ENCODE assay signal across 24 mouse cellular contexts in the genomic region with DNA sequence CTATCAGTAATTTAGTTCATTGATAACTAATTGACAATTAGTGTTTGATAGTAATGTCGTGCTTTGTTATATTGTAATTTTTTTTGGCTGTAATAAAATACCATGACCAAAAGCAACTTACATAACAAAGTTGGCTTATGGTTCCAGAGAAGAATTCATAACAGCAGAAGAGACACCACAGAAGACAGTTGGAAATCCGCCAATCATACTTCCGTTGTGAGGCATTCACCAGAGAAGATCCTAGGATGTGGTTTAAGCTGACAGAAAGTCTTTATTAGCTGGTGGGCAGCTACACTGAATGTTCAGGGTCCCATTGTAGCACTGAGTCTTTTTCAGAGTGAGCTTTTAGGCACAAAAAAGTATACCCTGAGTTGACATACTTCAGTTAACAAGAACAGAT.
DNase-seq lines count a peak whose midpoint lies in the region; ATAC-seq and TF ChIP-seq lines count a peak whose summit lies in the region.
"Had no signal": no experiment of that assay in that cellular context is flagged by ENCODE, and none has a peak within 500 bp of the region (broad histone marks: within the 10 kb centered on the region; RNA-seq: fewer than 3 reads in every experiment).

No protein-coding gene starts in this region.

- TF ChIP-seq CTCF in lung, embryonic 14.5 days (IDR thresholded peaks at IDR 0.05; ENCODE audit: low read depth), result no peak
- TF ChIP-seq CTCF in MEL (IDR thresholded peaks at IDR 0.05 in 2 of 3, conservative IDR thresholded peaks at IDR 0.05 in 1 of 3; ENCODE audit: control insufficient read depth in 1 of 3, insufficient read depth in 1 of 3, low read depth in 2 of 3, low read length in 3 of 3, poor library complexity in 1 of 3, severe bottlenecking in 1 of 3), result no peak

- ATAC-seq in lung, embryonic 14.5 days (ENCODE audit: insufficient read depth), result no peak
- ATAC-seq: CD4-positive, CD25-positive, alpha-beta regulatory T cell, adult 4 months; forebrain, embryonic 14.5 days; inflammation-experienced regulatory T-cells, adult 6 months had no signal

- no peaks in the 10 kb centered on the region for H3K27me3 ChIP-seq in lung, embryonic 14.5 days (ENCODE audit: insufficient read depth, low read length)
- H3K27me3 ChIP-seq in MEL (ENCODE audit: control insufficient read depth in 1 of 2, insufficient read depth in 2 of 2, low read length in 2 of 2), result no peaks in the 10 kb centered on the region; a peak in 1 of 4 replicates
- H3K27me3 ChIP-seq: embryonic facial prominence, embryonic 15.5 days; heart, embryonic 13.5 days; hindbrain, embryonic 15.5 days had no signal

- TF ChIP-seq POLR2A in MEL (IDR thresholded peaks at IDR 0.05; ENCODE audit: control insufficient read depth in 1 of 2, insufficient read depth in 1 of 2, low read depth in 1 of 2, low read length in 2 of 2, poor library complexity in 1 of 2), result no peak

- TF ChIP-seq RAD21 in MEL (IDR thresholded peaks at IDR 0.05; ENCODE audit: low read depth, low read length), result no peak

- DNase-seq in lung, embryonic 14.5 days, result peak; percentile 70
- no peak for DNase-seq in lung, postnatal 36 days
- DNase-seq in 3T3-L1 (ENCODE audit: low read depth, low spot score) (peak; percentile 11), MEL (ENCODE audit: low read depth, low spot score) (peak; percentile 50)
- DNase-seq in brain, adult 2 months (ENCODE audit: low read depth, low spot score), result peak; percentile 7
- no peak for DNase-seq in adrenal gland, postnatal 4 days (ENCODE audit: low spot score in 2 of 2)
- DNase-seq: adrenal gland, postnatal 10 days; B cell, adult 2 months; cerebellum, adult 18-20 months; cerebellum, adult 9-11 months; cerebellum, postnatal 36 days; gastrocnemius, adult 2 months; gastrocnemius, postnatal 25 days; heart, adult 11 months; heart, postnatal 36 days had no signal

- WGBS in lung, embryonic 14.5 days, result 70% methylated on average over 3 of the region's 3 CpGs

- no peak overlapping the region for H3K27ac ChIP-seq in lung, embryonic 14.5 days (ENCODE audit: low read depth)
- H3K27ac ChIP-seq in MEL (ENCODE audit: control insufficient read depth, low read depth, low read length), result no peak overlapping the region
- H3K27ac ChIP-seq: embryonic facial prominence, embryonic 15.5 days; forebrain, embryonic 10.5 days; gastrocnemius, adult 2 months; heart, embryonic 13.5 days; hindbrain, embryonic 15.5 days had no signal

- no peaks in the 10 kb centered on the region for H3K9me3 ChIP-seq in lung, embryonic 14.5 days (ENCODE audit: low read depth, low read length)
- no peaks in the 10 kb centered on the region for H3K9me3 ChIP-seq in MEL (replicated peaks; ENCODE audit: insufficient read depth, low read length)
- H3K9me3 ChIP-seq: embryonic facial prominence, embryonic 15.5 days; forebrain, embryonic 10.5 days; G1E; heart, embryonic 13.5 days; hindbrain, embryonic 15.5 days had no signal

- H3K4me2 ChIP-seq in lung, embryonic 14.5 days, result no peak overlapping the region
- H3K4me2 ChIP-seq: embryonic facial prominence, embryonic 15.5 days; heart, embryonic 13.5 days; hindbrain, embryonic 15.5 days had no signal

- no peak overlapping the region for H3K4me3 ChIP-seq in lung, embryonic 14.5 days (ENCODE audit: low read depth, low read length)
- no peak overlapping the region for H3K4me3 ChIP-seq in MEL (ENCODE audit: control insufficient read depth in 1 of 2, insufficient read depth in 1 of 2, low read depth in 2 of 2, low read length in 2 of 2)
- H3K4me3 ChIP-seq: embryonic facial prominence, embryonic 15.5 days; erythroblast, embryonic 14.5 days; forebrain, embryonic 10.5 days; gastrocnemius, adult 2 months; heart, embryonic 13.5 days; hindbrain, embryonic 15.5 days had no signal

- H3K36me3 ChIP-seq in lung, embryonic 14.5 days (ENCODE audit: insufficient read depth), result no peaks in the 10 kb centered on the region
- no peaks in the 10 kb centered on the region for H3K36me3 ChIP-seq in MEL (ENCODE audit: control insufficient read depth in 1 of 2, insufficient read depth in 2 of 2, low read length in 2 of 2)
- H3K36me3 ChIP-seq: embryonic facial prominence, embryonic 15.5 days; forebrain, embryonic 10.5 days; G1E; heart, embryonic 13.5 days; hindbrain, embryonic 15.5 days had no signal

- H3K9ac ChIP-seq in lung, embryonic 14.5 days, result no peak overlapping the region
- no peak overlapping the region for H3K9ac ChIP-seq in MEL (ENCODE audit: control insufficient read depth, low read depth, low read length, poor library complexity, severe bottlenecking)
- H3K9ac ChIP-seq: embryonic facial prominence, embryonic 15.5 days; heart, embryonic 13.5 days; hindbrain, embryonic 15.5 days had no signal

- TF ChIP-seq EP300 in MEL (IDR thresholded peaks at IDR 0.05; ENCODE audit: low read depth in 1 of 2, low read length in 2 of 2), result no peak

- H3K79me2 ChIP-seq in MEL (ENCODE audit: control insufficient read depth, insufficient read depth, low read length, poor library complexity), result no peaks in the 10 kb centered on the region

- no peaks in the 10 kb centered on the region for H3K4me1 ChIP-seq in lung, embryonic 14.5 days (ENCODE audit: insufficient read depth)
- no peaks in the 10 kb centered on the region for H3K4me1 ChIP-seq in MEL (ENCODE audit: control insufficient read depth in 1 of 2, insufficient read depth in 2 of 2, low read length in 2 of 2)
- H3K4me1 ChIP-seq: embryonic facial prominence, embryonic 15.5 days; forebrain, embryonic 10.5 days; hindbrain, embryonic 15.5 days had no signal

TF ChIP-seq in MEL, 35 proteins besides CTCF, POLR2A, EP300 and RAD21:
- no peak for TF ChIP-seq RCOR1 (IDR thresholded peaks at IDR 0.05; ENCODE audit: low read depth, low read length)
- no peak for TF ChIP-seq UBTF (IDR thresholded peaks at IDR 0.05; ENCODE audit: borderline replicate concordance, insufficient read depth, low read depth, low read length)
- no peak for TF ChIP-seq TCF12 (IDR thresholded peaks at IDR 0.05; ENCODE audit: low read depth, low read length)
- TF ChIP-seq ELF1 (IDR thresholded peaks at IDR 0.05; ENCODE audit: low read depth, low read length), result no peak
- TF ChIP-seq MAX (IDR thresholded peaks at IDR 0.05; ENCODE audit: low read length), result no peak
- TF ChIP-seq NELFE (IDR thresholded peaks at IDR 0.05; ENCODE audit: low read depth, low read length), result no peak
- TF ChIP-seq BHLHE40 (IDR thresholded peaks at IDR 0.05; ENCODE audit: borderline replicate concordance, low read depth, low read length), result no peak
- TF ChIP-seq ZC3H11A (IDR thresholded peaks at IDR 0.05; ENCODE audit: low read depth, low read length), result no peak
- no peak for TF ChIP-seq MAZ (IDR thresholded peaks at IDR 0.05; ENCODE audit: low read depth, low read length)

Comparison
In these comparisons a context has a peak if more than half of its experiments do, and no peak if none do; other contexts are left out.
1. DNase-seq: peak in lung, embryonic 14.5 days (single experiment), 3T3-L1 (single experiment), MEL (single experiment) and brain, adult 2 months (single experiment); none in lung, postnatal 36 days (single experiment) and adrenal gland, postnatal 4 days (0 of 2).